Mouse (Mus musculus) 416B (cell line): Measurements from ENCODE around the gene Slc23a2.
A peak's percentile ranks its signal among the peaks of the same experiment; 100 is the strongest.

Experiments used
- DNase-seq: peaks from one replicate; pipeline ENCODE4 v3.0.0; 2011; ENCODE audit warnings: low read depth

Gene Slc23a2

DNA sequence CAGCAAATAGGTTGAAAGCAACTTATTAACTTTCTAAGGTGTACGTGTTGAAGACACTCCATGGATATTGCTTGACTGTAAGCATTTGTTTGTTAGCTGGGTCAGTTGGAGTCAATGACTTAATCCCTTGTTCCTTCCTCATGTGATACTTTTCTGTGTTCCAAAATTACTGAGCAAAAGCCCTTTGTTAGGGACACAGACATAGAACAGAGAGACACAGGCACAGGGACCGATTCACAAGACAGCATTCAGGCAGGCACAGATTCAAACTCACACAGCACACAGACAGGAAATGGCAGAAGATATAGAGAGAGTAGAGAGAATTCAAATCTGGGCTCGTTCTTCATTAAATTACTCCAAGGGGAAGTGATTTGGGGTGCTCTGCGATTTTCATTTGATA is 97.5 kb downstream of the Slc23a2 start:
- no peak for DNase-seq

DNA sequence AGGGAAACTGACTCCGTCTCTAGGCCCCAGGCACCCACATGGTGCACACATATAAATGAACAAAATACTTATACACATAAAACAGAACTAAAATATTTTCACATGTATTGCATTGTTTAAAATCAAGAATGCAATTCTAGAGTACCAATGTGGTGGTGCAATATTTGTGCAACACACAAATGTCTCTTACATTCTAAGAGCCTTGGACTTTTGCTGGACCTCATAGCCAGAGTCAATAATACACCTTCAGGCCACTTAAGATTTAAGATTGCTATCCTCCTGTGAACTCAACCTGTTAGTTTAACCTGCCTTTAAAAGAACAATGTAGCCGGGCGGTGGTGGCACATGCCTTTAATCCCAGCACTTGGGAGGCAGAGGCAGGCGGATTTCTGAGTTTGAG is 98.2 kb downstream of the Slc23a2 start:
- DNase-seq: no peak

DNA sequence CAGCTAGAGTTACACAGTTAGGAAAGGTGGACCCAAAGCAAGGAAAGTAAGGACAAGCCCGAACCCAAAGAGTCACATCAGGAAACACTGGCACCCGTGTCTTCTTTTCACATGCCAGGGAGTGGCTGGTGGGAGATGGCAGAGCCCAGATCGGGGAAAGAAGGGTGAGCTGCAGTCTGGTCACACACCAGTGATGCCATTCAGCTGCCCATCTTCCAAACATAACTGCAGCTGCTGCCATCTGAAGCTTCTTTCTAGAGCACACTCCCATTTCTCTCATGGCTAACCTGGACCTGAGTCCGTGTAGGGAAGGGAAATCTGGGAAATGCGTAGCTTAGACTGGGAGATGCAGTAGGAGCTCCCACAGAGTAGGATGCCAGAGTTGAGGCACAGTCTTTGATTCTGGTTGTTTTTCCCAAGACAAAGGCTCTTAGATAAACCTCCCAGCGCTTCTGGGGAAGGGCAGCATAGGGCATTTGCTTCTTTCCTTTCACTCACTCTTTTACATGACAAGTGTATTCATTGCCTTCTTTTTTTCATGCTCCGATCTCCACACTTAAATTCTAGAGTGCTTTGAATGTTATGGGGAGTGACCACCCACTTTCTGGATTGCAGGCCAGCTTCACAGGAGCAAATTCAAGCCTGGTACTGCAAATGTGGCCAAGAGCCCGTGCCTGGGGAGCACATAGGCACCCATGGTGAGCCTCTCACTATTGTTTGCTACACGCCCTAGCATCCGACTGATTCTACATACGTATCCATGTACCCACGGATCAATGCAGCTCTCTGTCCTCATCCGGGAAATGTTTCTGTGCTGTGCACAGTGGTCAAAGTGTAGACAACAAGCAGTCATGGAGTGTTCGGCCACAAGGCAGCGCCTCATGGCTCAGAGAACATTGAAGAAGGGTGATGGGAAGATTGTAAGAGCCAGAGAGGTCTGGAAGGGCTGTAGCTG is 100.3 kb downstream of the Slc23a2 start:
- no peak for DNase-seq

DNA sequence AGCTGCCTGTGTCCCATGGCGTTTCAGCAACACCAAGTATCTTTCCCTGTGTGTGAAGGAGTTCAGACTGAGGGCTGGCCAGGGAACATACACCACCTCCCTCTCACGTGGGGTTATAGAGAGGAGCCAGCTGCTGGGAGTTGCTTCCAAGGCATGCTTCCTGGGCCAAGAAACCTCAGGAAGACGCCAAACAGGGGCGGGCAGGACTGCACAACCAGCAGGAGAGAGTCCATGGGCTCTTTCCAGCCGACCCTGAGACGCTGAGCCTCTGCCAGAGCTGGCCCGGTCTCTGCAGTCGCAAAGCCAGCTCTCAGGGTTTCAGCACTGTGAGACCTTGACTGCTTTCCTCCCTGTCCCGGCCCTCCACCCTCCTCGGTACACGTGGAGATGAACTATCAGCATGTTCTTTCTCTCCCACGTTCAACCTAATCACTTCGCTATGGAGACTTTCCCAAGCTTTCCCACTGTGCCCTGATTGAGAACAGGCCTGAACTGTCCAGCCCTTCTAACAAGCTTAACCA is 101.7 kb downstream of the Slc23a2 start:
- no peak for DNase-seq

DNA sequence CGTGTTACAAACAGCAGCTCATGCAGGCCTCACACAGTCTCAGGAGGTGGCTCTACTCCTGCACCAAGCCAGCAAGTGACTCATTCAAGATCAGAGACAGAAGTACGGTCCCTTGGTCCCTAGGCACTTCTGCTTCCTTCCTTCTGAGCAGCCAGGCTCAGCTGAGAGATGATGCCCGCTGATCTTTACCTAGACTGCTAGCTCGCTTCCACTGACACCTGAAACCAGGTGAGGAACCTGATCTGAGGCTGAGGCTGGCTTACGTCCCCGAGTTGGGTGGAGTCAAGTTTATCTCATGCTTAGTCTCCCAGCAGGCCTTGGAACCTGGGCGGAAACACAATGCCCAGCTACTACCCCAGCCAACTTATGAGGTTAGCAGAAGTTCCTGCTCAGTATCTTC is 105.0 kb downstream of the Slc23a2 start:
- DNase-seq: peak; percentile 42

DNA sequence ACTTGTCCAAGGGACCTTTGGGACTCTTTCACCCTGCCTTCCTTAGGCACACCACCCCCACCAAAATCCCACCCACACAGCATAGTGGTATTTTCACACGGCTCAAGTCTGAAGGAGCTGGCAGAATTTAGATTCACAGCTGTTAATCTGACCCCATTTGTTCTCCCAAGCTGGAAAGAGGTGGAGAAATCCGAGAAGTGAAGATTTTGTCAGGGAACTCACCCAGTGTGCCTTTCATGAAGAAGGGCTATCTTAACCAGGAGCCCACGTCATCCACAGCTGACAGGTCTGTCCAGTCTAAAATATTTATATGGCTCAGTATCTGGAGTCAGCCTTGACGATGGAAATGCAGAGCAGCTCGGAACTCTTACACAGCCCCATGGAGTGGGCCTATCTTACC is 108.6 kb downstream of the Slc23a2 start:
- no peak for DNase-seq

DNA sequence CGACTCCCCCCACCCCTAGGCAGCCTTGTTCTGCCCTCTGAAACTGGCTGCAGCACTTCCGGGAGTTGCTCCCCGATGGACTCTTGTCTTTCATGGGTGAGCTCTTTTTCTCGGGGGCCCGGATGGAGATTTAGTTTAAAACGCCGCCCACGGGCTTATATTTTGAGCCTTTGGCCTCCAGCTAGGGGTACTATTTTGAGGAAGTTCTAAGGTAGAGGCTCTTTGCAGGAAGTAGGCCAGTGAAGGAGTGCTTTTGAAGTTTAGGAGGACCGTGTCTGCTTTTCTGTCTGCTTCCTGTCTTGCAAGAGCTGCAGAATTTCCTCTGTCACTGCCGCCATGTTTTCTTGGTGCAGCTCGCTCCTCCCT is 109.5 kb downstream of the Slc23a2 start:
- DNase-seq: peak; percentile 44

DNA sequence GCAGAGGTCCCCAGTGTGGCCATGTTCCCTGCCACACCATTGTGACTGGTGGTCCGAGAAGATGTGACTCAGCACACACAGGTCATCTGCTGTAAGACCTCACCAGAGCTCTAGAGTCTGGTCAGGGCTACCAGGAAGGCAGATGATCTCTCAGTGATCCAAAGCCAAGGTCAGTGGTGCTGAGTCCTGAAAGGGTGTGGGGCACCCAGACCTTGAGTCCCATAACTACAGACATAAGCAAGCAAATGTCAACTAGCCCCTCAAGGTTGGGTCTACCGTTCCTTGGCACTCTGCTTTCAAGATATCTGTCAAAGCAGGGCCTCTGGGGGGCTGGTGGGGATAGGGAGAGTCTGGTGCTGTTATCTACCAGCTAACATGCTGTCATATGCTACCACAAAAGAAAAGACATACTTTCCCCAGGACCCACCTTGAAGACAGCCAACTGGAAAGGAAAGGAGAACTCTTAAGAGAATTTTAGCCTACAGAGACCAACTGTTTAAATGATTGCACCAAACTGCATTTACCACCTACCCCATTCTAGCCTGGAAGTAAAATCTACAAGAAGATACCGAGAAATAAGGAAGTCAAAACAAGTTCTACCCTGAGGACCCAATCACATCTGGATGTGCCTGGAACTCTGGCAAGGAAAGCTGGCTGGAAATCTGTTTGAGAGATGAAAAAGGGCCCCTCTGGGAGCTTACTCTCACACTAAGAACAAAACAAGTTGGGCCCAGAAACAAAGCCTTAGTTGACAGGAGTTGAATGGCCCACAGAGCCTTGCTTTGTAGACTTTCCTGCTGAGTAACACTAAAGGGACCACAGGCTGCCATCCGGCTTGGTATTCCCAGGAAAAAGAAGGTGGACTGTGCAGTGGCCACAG is 110.1 kb downstream of the Slc23a2 start:
- no peak for DNase-seq

DNA sequence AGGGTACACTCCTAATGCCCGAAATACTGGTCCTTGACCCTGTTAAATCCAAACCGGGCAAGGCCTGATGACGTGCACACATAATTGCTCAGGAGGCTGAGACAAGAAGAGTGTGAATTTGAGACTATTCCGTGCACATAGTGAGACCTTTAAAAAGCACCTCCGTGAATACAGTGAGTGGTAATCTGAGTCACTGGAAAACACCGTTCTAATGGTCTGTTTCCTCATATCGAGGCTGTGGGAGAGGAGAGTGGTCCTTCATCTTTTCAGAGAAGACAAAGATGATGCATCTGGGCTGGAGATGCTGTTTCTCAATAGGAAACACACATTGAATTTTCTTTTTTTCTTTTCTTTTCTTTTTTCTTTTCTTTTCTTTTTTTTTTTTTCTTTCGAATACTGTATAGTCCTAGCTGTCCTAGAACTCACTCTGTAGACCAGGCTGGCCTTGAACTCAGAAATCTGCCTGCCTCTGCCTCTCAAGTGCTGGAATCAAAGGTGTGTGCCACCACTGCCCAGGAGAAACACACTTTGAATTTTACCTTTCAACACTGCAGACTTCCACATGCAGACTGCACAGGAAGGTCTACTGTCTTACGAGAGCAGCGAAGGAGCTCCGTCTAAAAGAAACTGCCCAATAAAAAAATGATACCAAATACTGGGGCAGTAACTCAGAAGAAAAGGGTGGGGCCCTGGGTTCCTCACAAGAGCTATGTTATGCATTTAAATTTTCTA is 113.4 kb downstream of the Slc23a2 start:
- DNase-seq: no peak

DNA sequence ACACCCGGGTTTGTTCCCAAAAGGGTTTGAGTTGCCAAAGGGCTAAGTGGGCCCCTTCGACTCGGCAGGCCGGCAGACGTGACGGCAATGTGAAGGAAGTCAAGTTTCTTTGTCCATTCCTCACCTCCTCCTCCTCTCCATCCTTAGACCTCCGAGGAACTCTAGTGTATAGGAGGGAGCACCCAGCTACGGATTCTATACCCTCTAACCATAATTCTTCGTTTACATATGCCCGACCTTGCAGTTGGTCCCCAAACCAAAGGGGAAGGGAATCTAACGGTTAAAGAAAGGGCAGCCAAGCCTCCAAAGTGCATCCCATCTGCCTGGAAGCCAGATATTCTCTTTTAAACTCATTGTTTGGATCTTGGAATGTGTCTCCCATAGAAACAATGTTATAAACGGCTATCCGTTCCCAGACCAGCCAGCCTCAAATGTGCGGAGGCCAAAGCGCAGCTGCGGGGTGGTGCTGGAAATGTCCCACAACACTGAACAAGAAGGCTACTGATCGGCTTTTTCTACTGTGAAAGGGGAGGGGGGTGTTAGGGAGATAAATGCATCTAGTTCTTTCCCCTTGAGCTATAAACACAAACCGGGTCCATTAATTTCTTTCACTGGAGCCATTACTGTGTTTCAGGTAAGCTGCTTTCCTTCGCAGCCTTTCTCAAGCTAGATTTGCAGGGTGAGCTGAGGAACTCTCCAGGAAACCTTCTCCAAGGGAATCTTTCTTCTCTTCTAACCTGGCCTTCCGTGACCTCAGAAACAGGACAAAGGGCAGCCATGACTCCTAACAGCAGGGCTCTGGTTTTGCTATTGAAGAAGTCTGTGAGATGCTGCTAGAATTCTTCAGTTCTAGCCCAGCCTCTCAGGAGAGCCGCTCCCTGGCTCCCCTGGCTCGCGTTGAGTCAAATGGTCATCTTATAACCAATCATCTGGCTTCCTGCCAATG is 114.2 kb downstream of the Slc23a2 start:
- no peak for DNase-seq

DNA sequence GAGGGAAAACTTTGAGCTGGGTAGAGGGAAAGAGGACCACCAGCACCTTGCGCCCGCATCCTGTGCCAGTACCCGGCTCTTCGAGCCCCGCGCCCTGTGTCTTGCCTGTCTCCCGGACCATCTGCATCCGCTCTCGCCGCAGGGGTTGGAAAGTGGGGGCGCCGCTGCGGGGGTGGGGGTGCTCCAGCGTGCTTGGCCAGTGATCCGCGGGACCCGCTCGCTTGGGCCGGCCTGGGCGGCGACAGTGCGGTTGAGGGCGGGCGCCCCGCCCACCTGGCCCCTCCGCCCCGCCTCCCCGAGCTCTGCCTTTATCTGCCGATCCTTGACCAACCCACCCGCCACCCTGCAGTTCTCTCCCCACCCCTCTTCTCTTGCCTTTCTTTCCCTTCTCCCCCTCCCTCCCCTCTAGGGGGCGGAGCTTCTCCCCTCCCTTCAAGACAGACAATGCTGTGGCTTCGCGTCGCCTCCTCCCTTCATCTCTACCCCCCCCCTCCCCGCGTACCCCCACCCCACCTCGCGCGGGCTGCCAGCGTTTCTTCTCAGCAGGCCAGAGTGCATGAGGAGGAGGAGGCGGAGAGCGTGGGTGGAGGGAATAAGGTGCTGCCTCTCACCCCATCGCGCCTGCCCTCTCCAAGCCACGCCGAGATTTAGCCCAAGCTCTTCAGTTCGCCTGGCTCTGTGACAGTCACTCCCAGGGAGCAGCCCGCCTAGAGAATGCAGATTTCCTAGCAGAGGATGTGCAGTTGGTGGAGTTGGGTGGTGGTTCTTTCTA is 115.1 kb downstream of the Slc23a2 start, which contains the start of gene Rassf2:
Rassf2 (minus strand) TSS at position 613 of the 772 bp plus-strand sequence.
- peak; percentile 96 for DNase-seq

DNA sequence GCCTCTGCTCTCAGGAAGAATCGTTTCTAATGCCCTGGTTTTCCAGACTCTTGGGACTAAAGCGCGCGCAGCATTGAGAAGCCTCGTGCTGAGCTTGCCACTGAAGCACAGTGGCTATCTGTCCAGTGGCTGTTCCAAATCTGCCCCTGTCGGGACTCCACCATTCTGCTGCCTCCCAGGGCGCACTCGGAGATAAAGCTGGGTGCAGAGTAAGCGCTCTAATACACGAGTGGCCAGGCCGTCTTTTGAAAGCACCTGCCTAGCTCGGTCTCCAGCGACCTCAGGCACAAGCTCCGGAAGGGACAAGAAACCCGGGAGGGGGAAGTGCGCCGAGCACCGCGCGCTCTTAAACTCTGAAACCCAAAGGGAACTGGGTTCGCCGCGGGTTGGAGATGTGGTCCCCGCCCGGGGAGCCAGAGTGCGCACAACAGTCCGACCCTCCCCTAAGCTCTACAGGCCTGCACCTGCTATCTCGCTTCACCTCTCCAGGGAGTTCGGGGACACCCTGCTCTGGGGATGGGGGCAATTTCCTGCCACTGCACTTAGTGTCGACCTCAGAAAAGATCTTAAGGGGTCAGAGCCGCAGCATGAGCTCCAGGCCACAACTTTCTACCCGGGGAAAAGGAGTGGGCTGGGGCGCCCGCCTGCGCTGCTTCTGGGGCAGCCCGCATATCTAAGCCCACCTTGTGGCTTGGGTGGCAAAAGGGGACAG is 115.9 kb downstream of the Slc23a2 start:
- DNase-seq: peak; percentile 74

DNA sequence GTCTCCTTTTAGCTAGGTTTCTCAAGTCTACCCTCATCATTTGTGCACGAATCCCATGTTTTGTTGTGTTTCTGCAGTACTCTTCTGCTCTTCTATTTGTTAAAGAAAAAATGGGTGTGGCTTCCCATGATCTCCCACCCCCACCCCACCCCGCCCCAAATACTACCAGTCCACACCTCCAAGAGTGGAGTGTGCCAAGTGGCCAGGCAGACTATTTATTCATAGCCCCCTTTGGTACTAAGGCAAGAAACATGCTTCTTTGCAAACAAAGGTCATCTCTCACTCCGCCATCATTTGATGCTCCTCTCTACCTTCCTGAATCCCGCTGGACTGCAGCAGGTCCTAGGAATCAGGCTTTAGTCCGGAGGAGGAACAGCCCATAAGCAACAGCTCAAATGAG is 116.8 kb downstream of the Slc23a2 start:
- peak; percentile 40 for DNase-seq

DNA sequence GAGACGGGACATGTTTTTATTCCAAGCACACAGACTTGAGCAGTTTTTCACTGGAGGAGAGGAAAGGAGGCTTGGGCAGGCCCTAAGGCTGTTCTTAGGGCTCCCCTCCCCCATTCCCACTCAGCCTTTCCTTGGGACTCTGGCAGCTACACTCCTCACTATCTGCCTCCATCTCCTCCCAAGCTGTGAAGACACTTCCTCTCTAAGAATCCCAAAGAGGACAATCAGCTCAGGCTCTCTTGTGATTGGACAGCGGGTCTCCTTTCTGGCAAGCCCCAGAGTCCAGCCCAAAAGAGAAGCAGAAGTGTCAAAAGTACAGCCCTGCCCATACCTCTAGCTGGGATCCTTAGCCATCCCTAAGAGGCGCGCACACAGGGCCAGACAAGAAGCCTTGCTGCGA is 117.5 kb downstream of the Slc23a2 start:
- peak; percentile 55 for DNase-seq

DNA sequence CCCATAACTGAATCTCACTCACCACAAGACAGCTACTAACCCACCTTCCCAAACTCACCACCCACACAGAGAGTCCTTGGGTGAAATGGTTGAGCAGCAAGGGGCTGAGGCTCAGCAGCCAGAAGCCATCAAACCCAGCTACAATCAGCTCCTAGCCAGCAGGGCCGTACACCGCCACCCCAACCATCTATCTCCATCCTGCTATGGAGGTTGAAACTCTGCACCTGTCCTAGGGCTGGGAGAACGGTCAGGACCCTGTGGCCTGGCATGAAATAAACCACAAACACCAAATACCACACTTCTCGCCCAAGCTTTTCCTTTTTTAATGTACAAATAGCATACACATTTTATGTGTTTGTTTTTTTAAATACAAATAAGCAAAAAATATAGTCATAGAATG is 120.9 kb downstream of the Slc23a2 start:
- no peak for DNase-seq

DNA sequence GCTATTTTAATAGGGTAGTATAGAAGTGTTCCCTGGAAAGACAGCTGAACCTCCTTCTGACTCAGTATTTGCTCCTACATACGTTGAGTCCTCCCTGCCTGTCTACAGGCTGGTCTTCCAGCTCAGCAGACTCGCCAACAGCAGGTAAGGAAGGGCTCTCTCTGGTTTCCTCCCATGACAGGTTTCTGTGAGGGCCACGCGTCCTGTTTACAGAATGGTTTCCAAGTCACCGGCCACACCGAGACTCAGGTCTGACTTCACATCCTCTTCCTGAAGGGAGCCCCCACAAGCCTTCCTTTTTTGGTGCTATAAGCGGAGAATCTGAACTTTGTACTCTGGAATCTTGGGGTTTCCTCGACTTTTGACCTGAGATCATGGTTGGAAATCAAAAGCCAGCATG is 122.3 kb downstream of the Slc23a2 start:
- DNase-seq: peak; percentile 71

DNA sequence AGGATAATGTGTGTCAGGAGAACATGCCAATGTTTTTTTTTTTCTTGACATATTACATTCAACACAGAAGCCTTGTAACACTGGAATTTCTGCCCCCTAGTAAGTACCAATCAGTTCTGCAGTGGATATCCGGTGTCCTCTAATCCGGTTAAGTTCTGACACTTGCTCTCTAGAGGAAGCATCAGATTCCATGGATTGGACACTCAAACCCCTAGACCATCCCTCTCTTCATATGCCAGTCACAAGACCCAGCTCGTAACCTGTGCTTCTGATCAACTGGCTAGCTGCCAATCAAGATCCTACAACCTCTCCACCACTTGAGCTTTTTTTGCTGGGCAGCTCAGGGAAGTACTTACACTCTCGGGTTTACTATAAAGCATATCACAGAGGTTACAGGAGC is 123.3 kb downstream of the Slc23a2 start:
- DNase-seq: no peak

DNA sequence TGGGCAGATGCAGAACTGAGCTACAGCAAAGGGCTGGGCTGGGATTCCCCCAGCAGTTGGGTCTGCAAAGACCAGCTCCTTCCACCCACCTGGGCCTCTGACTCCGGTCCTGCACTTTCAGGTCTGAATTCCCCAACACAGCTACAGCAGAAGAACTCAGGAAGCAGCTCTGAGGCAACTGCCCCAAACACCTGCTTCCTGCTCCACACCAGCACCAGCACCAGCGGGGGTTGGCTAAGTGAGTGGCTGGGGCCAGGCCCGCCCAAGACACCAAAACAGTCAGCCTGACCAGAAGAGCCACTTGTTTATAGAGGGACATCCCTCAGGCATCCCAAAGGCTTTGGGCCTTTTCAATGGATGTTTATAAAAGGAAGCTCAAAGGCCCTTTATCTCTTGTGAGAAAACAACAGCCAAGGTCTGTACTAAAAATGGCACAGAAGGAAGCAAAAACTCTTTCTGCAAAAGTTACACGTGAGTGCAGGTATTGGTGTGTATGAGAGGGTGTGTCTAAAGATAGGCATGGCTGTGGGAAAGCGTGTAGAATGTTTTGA is 123.8 kb downstream of the Slc23a2 start:
- peak; percentile 92 for DNase-seq

DNA sequence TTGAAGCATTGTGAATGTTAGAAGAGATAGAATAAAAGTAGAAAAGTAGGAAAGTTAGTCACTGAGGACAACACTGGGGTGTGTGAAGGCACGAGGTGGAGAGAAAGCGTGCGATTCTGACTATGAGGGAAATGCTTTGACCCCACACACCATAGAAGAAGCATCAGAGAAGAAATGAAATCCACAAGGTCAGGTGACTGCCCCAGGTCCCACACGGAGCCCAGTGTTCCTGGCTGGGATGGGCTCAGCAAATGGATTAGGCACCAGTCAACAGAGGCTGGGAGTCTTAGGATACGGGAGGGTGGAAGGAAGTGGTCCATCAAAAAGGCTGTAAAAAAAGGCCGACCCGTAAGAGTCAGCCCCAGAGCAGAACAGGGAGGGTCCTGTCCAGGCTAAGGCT is 124.5 kb downstream of the Slc23a2 start:
- no peak for DNase-seq
